In genomic region chr16:14306451-14306850, GRCm38 (mm10) we compare ENCODE assay signal across 22 mouse cellular contexts.
"Had no signal": no experiment of that assay in that cellular context is flagged by ENCODE, and none has a peak within 500 bp of the region (broad histone marks: within the 10 kb centered on the region; RNA-seq: fewer than 3 reads in every experiment).

No protein-coding gene starts in this region.

- H3K27ac ChIP-seq: kidney, postnatal 0 days; layer of hippocampus, adult 2 months; left cerebral cortex, adult 2 months; lung, embryonic 15.5 days; midbrain, embryonic 10.5 days; midbrain, embryonic 13.5 days; neural tube, embryonic 13.5 days; stomach, embryonic 15.5 days had no signal

- H3K4me1 ChIP-seq: lung, embryonic 15.5 days had no signal

- ATAC-seq: intestine, postnatal 0 days; midbrain, embryonic 13.5 days; midbrain, embryonic 16.5 days had no signal

- DNase-seq: kidney, adult 2 months; kidney, postnatal 25 days; layer of hippocampus, adult 9-11 months; layer of hippocampus, postnatal 36 days; lung, postnatal 10 days; lung, postnatal 36 days; retina, postnatal 1 day; right cerebral cortex, postnatal 25 days; spleen, adult 18-20 months; thymus, postnatal 25 days had no signal

- H3K9me3 ChIP-seq: lung, embryonic 15.5 days; megakaryocyte, embryonic 14.5 days; midbrain, embryonic 10.5 days; midbrain, embryonic 13.5 days; neural tube, embryonic 13.5 days; stomach, embryonic 15.5 days had no signal

- H3K27me3 ChIP-seq: lung, embryonic 15.5 days; megakaryocyte, embryonic 14.5 days; midbrain, embryonic 13.5 days; neural tube, embryonic 13.5 days; stomach, embryonic 15.5 days had no signal

- H3K4me3 ChIP-seq: layer of hippocampus, adult 2 months; left cerebral cortex, adult 2 months; lung, embryonic 15.5 days; midbrain, embryonic 10.5 days; midbrain, embryonic 13.5 days; myocyte; neural tube, embryonic 13.5 days; stomach, embryonic 15.5 days had no signal

- H3K9ac ChIP-seq: lung, embryonic 15.5 days; midbrain, embryonic 13.5 days; neural tube, embryonic 13.5 days; stomach, embryonic 15.5 days had no signal

- H3K4me2 ChIP-seq: lung, embryonic 15.5 days; midbrain, embryonic 13.5 days; neural tube, embryonic 13.5 days; stomach, embryonic 15.5 days had no signal
